Mouse (Mus musculus) liver, embryonic 15.5 days (tissue): Measurements from ENCODE around the gene Rps27l. TPM values are rescaled to one million over a fixed set of nuclear protein-coding genes. Genes with fewer than 3 reads are reported as not detected.
"Not testable (repeated sequence)": the region's sequence is repeated elsewhere in the genome, so short reads cannot be mapped to it uniquely, and the experiment has no call there.

Experiments
- ATAC-seq: fragments of 200-750 bp; cut with Nextera tagmentation; 2 replicates; pipeline ENCODE4 v1.8.0; 2017; ENCODE audit warnings: moderate number of reproducible peaks, mild to moderate bottlenecking, moderate library complexity; ENCODE audit not compliant: insufficient read depth
- H3K27ac ChIP-seq: fragments of 300-500 bp; sonication (generic); replicated peaks from 2 replicates; pipeline ENCODE4 v1.5.1; 2015; ENCODE audit warnings: mild to moderate bottlenecking, inconsistent platforms
- H3K27me3 ChIP-seq: fragments of 300-500 bp; sonication (generic); 2 replicates; pipeline ENCODE4 v1.6.1; 2015; ENCODE audit warnings: mild to moderate bottlenecking, inconsistent platforms
- H3K36me3 ChIP-seq: fragments of 300-500 bp; sonication (generic); replicated peaks from 2 replicates; pipeline ENCODE4 v1.6.1; 2015; ENCODE audit warnings: moderate library complexity, mild to moderate bottlenecking, inconsistent platforms
- H3K4me1 ChIP-seq: fragments of 300-500 bp; sonication (generic); replicated peaks from 2 replicates; pipeline ENCODE4 v1.6.1; 2015; ENCODE audit warnings: inconsistent platforms
- H3K4me2 ChIP-seq: fragments of 300-500 bp; sonication (generic); 2 replicates; pipeline ENCODE4 v1.6.1; 2015; ENCODE audit warnings: moderate library complexity, mild to moderate bottlenecking, inconsistent platforms
- H3K4me3 ChIP-seq: fragments of 300-500 bp; sonication (generic); replicated peaks from 2 replicates; pipeline ENCODE4 v1.5.1; 2015; ENCODE audit warnings: mild to moderate bottlenecking, inconsistent platforms
- H3K9ac ChIP-seq: fragments of 300-500 bp; sonication (generic); 2 replicates; pipeline ENCODE4 v1.6.1; 2015; ENCODE audit warnings: moderate library complexity, mild to moderate bottlenecking, inconsistent platforms
- H3K9me3 ChIP-seq: fragments of 300-500 bp; sonication (generic); replicated peaks from 2 replicates; pipeline ENCODE4 v1.6.1; 2016; ENCODE audit warnings: inconsistent platforms
- WGBS: fragments of 180-500 bp; shearing (Covaris S2); methylation state at CpG from one replicate; pipeline ENCODE4 v1.1.7; 2015; ENCODE audit warnings: mixed read lengths; ENCODE audit not compliant: insufficient replicate concordance; 5-methylcytosine and 5-hydroxymethylcytosine counted together
- polyA plus RNA-seq: library from polyadenylated mRNA; unstranded; fragments of >200 nt; fragmentation: Nextera tagmentation; extraction: Ambion mirVana; gene quantifications from 2 replicates; pipeline ENCODE4 v1.2.1, GENCODE M21; 2015

Rps27l gene
- polyA plus RNA-seq, 1 experiment from 2014 or later, result 453 TPM

- Histone ChIP-seq H3K9ac (peak overlapping the region; percentile 37), H3K4me2 (peak overlapping the region; percentile 92), H3K36me3 (peaks cover 44% of the 10 kb centered on the region), H3K4me1 (peaks cover 90% of the 10 kb centered on the region), H3K4me3 (peak overlapping the region; percentile 46), H3K27ac (peak overlapping the region; percentile 97)
- ATAC-seq, result peak; percentile 50
- not testable (repeated sequence) for H3K27me3 ChIP-seq, H3K9me3 ChIP-seq
- WGBS, result 33% methylated on average over 5 of the region's 5 CpGs
Observed at GRCm38 (mm10) chr9:66913254-66913934, 32.5 kb upstream of the Rps27l start.

- no peaks in the 10 kb centered on the region for H3K9me3 ChIP-seq
- peaks cover 83% of the 10 kb centered on the region for H3K4me1 ChIP-seq
- peak overlapping the region; percentile 46; the same call in 1 of the 2 replicates for H3K4me3 ChIP-seq
- 0 out of 2 replicates have a peak overlapping the region, but pooled peaks have one; percentile 30 for H3K9ac ChIP-seq
- peak overlapping the region; percentile 92 for H3K4me2 ChIP-seq
- H3K27me3 ChIP-seq, result no peaks in the 10 kb centered on the region
- ATAC-seq, result no peak
- peaks cover 39% of the 10 kb centered on the region for H3K36me3 ChIP-seq
- WGBS, result 63% methylated on average over 3 of the region's 3 CpGs
- peak overlapping the region; percentile 97 for H3K27ac ChIP-seq
Observed at GRCm38 (mm10) chr9:66914540-66914939, 31.3 kb upstream of the Rps27l start.

- Histone ChIP-seq H3K9ac (peak overlapping the region; percentile 25), H3K4me3 (peak overlapping the region; percentile 92), H3K4me1 (peaks cover 79% of the 10 kb centered on the region), H3K36me3 (peaks cover 33% of the 10 kb centered on the region), H3K27ac (peak overlapping the region; percentile 97), H3K9me3 (no peaks in the 10 kb centered on the region), H3K27me3 (no peaks in the 10 kb centered on the region), H3K4me2 (peak overlapping the region; percentile 92)
- 20% methylated on average over 5 of the region's 5 CpGs for WGBS
- ATAC-seq, result no peak
Observed at GRCm38 (mm10) chr9:66915401-66915800, 30.5 kb upstream of the Rps27l start.

GRCm38 (mm10) chr9:66915869-66916785 is 29.8 kb upstream of the Rps27l start:
- H3K27me3 ChIP-seq, result no peaks in the 10 kb centered on the region
- H3K9ac ChIP-seq, result peak overlapping the region; percentile 45
- ATAC-seq, result peak; percentile 66
- H3K4me1 ChIP-seq, result peaks cover 79% of the 10 kb centered on the region
- peaks cover 26% of the 10 kb centered on the region for H3K36me3 ChIP-seq
- H3K4me2 ChIP-seq, result peak overlapping the region; percentile 92
- H3K4me3 ChIP-seq, result peak overlapping the region; percentile 92
- 14% methylated on average over 9 of the region's 9 CpGs for WGBS
- no peaks in the 10 kb centered on the region for H3K9me3 ChIP-seq
- peak overlapping the region; percentile 97 for H3K27ac ChIP-seq

- Histone ChIP-seq H3K36me3 (peaks cover 17% of the 10 kb centered on the region; the same call in 1 of the 2 replicates), H3K4me2 (peak overlapping the region; percentile 92), H3K27ac (peak overlapping the region; percentile 97), H3K4me3 (peak overlapping the region; percentile 92), H3K9ac (peak overlapping the region; percentile 93), H3K27me3 (no peaks in the 10 kb centered on the region), H3K9me3 (no peaks in the 10 kb centered on the region), H3K4me1 (peaks cover 72% of the 10 kb centered on the region)
- ATAC-seq, result no peak
- WGBS, result 56% methylated on average over 8 of the region's 8 CpGs
Observed at GRCm38 (mm10) chr9:66917216-66917891, 28.5 kb upstream of the Rps27l start.

- H3K4me2 ChIP-seq, result peak overlapping the region; percentile 92
- peak overlapping the region; percentile 97 for H3K27ac ChIP-seq
- ATAC-seq, result no peak
- H3K4me1 ChIP-seq, result peaks cover 67% of the 10 kb centered on the region
- peak overlapping the region; percentile 93; the same call in 1 of the 2 replicates for H3K9ac ChIP-seq
- H3K27me3 ChIP-seq, result no peaks in the 10 kb centered on the region
- peak overlapping the region; percentile 92 for H3K4me3 ChIP-seq
- H3K9me3 ChIP-seq, result no peaks in the 10 kb centered on the region
- WGBS, result 58% methylated on average over 1 of the region's 1 CpGs
- H3K36me3 ChIP-seq, result peaks cover 13% of the 10 kb centered on the region; the same call in 1 of the 2 replicates
Observed at GRCm38 (mm10) chr9:66917892-66918255, 28.0 kb upstream of the Rps27l start.

GRCm38 (mm10) chr9:66918672-66919330 is 27.1 kb upstream of the Rps27l start:
- ATAC-seq, result no peak
- H3K4me1 ChIP-seq, result peaks cover 58% of the 10 kb centered on the region
- WGBS, result under 1% methylated on average over 27 of the region's 27 CpGs

GRCm38 (mm10) chr9:66919382-66919971 is 26.4 kb upstream of the Rps27l start, which contains the start of gene Rab8b:
Gene Rab8b (minus strand): TSS chr9:66919687.
- peak; percentile 92 for ATAC-seq
- Histone ChIP-seq H3K4me2 (peak within 1 kb of the TSS; percentile 92), H3K4me3 (peak within 1 kb of the TSS; percentile 92), H3K9me3 (no peaks in the 10 kb centered on the region), H3K36me3 (peaks cover 4% of the 10 kb centered on the region; the same call in 1 of the 2 replicates), H3K4me1 (peaks cover 51% of the 10 kb centered on the region), H3K9ac (peak within 1 kb of the TSS; percentile 93), H3K27ac (peak within 1 kb of the TSS; percentile 97), H3K27me3 (no peaks in the 10 kb centered on the region)
- under 1% methylated on average over 49 of the region's 49 CpGs for WGBS

More at GRCm38 (mm10) chr9:66918672-66919330, 27.1 kb upstream of the Rps27l start:
- peak overlapping the region; percentile 92 for H3K4me3 ChIP-seq
- H3K9me3 ChIP-seq, result no peaks in the 10 kb centered on the region
- H3K27ac ChIP-seq, result peak overlapping the region; percentile 97
- no peaks in the 10 kb centered on the region for H3K27me3 ChIP-seq
- H3K9ac ChIP-seq, result peak overlapping the region; percentile 93
- peak overlapping the region; percentile 92 for H3K4me2 ChIP-seq
- peaks cover 6% of the 10 kb centered on the region; the same call in 1 of the 2 replicates for H3K36me3 ChIP-seq

- Histone ChIP-seq H3K9ac (peak overlapping the region; percentile 35; the same call in 1 of the 2 replicates), H3K4me3 (peak overlapping the region; percentile 92), H3K4me1 (peaks cover 46% of the 10 kb centered on the region), H3K9me3 (no peaks in the 10 kb centered on the region), H3K27me3 (no peaks in the 10 kb centered on the region), H3K4me2 (peak overlapping the region; percentile 92), H3K36me3 (peaks cover 4% of the 10 kb centered on the region; the same call in 1 of the 2 replicates), H3K27ac (peak overlapping the region; percentile 51)
- ATAC-seq, result no peak
- WGBS, result under 1% methylated on average over 14 of the region's 14 CpGs
Observed at GRCm38 (mm10) chr9:66919981-66920380, 25.9 kb upstream of the Rps27l start.
